Mouse (Mus musculus) cerebral cortex, adult 2 months (tissue): ENCODE measurements around the gene Hist1h2ao.

ENCODE experiments used
- WGBS: fragments of 180-500 bp; shearing (Covaris S2); methylation state at CpG from one replicate; pipeline ENCODE4 v1.1.7; 2018; 5-methylcytosine and 5-hydroxymethylcytosine counted together

Gene Hist1h2ao

DNA sequence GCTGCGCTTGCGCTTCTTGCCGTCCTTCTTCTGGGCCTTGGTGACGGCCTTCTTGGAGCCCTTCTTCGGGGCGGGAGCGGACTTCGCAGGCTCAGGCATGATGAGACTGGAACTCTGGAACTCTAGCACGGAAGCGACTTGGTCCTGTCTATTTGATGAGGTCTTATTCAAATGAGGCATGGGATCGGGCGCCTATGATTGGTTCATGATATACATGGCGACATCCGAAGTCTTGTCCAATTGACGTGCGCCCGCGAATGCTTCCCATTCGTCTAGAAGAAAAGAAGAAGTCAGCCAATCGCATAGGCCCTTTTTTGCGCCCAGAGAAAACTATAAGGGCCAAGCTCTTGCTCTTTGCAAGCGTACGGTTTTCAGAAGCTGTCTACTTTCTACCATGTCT lies at the start of gene Hist1h2ao, which contains the start of gene Hist1h2bq:
Gene Hist1h2ao, plus strand, starts transcription at position 393 of the 400 bp plus-strand sequence.
Gene Hist1h2bq, minus strand, starts transcription at position 125 of the 400 bp plus-strand sequence.
- no CpG with 5 or more reads among the region's 23 CpGs for WGBS

DNA sequence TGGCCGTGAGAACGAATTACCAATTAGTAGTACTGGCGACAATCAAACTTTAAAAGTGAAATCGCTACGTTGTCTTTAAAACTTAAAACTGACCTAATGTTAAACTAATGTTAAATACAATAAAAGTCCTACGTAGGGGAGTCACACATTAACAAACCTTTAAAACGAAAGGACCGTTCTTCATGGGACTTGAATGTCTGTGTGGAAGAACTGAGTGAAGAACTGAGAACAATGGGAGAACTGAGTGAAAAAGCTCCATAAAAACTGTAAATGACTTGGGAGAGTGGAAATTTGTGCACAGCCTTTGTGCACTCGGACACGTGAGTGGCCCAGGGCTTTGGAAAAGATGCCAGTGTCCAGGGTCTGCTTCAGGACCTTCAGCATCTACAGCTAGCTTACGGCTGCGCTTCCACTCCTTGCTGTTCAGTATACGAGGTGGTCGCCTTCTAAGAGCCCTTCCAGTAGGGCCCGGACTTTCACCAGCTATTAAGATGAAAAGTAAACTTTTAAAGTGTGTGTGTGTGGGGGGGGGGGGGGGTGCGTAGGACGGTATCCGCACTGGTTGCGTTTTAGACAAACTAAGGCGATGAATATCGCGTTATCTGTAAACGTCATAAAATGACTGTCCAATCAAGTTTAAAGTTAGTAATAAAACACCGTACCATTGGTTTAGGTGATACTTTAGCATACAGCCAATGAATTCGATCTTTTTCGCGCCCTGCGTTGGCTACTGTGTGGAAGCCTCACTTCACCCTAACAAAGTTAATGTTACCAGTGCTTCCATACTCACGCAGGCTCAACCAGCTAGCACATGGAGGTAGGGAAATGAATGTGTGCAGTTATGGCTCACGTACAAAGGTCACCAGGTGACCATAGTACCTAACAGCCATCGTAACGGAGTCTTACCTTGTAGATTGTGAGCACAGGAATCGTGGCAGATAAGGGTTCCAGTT lies 31.2 kb upstream of the Hist1h2ao start:
- WGBS, result 2% methylated on average over 33 of the region's 33 CpGs

DNA sequence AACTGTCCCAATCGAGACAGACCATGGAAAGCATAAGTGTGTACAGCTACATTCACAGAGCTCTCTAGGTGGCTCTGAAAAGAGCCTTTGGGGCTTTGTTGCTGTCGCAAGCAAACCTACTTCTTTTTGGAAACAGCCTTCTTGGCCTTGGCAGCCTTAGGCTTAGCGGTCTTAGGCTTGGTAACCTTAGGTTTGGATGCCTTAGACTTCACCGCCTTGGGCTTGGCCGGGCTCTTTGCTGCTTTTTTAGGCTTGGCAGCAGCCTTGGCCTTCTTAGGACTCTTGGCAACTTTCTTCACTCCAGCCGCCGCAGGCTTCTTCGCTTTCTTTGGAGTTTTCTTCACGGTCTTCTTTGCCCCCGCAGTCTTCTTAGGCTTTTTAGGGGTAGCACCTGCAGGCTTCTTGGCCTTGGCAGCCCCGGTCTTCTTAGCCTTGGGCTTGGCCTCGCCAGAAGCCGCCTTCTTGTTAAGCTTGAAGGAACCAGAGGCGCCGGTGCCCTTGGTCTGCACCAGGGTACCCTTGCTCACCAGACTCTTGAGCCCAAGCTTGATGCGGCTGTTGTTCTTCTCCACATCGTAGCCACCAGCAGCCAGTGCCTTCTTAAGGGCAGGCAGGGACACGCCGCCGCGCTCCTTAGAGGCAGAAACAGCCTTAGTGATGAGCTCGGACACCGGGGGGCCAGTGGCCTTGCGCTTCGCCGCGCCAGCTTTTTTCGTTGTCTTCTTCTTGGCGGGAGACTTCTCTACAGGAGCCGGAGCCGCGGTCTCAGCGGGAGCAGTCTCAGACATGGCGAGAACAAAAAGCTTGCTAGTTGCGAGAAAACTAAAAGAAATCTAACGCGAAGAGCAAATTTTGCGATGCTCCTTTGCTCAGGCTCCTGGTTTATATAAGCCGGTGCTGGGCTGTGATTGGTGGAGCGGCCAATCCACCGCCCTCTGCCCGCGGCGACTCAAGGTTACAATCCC lies 30.2 kb upstream of the Hist1h2ao start, which contains the start of gene Hist1h1b:
Gene Hist1h1b, minus strand, starts transcription at position 859 of the 965 bp plus-strand sequence.
- WGBS, result under 1% methylated on average over 44 of the region's 44 CpGs

DNA sequence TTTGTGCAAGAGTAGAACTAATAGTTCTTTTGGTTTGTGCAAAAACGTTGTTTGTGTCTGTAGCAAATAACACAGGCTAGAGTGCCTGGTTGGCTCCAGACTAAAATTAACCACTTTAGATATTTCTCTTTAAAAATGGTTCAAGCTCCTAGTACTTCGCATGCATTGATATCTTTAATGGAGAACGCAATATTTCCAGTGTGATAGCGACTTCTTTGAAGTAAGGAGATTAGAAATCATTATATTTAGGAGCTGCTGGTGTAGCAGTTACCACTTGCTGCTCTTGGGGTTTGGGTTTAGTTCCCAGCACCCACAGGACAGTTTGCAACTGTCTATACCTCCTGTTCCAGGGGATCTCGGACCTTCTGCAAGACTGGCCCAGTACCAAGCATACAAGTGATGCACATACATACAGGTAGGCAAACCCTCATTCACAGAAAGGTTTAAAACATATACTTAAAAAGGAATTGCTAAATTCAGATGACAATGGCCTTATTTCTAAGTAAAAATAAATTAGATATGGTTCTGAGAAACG lies 29.2 kb upstream of the Hist1h2ao start:
- WGBS, result 53% methylated on average over 6 of the region's 6 CpGs

DNA sequence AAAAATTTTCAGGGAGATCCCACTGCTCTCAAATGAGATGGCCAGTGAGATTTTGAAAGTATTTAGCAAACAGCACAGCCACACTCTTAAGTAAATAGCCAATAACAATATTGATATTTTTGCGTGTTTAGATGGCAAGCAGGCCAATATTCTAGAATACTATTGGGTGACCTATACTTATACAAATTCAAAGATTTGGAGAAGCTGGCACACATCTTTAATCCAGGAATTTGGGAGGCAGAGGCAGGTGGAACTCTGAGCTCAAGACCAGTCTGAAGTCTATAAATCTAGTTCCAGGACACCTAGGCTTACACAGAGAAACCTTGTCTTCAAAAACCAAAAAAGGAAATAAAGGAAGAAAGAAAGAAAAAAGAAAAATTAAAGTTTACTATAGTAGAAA lies 28.6 kb upstream of the Hist1h2ao start:
- 95% methylated on average over 1 of the region's 1 CpGs for WGBS

DNA sequence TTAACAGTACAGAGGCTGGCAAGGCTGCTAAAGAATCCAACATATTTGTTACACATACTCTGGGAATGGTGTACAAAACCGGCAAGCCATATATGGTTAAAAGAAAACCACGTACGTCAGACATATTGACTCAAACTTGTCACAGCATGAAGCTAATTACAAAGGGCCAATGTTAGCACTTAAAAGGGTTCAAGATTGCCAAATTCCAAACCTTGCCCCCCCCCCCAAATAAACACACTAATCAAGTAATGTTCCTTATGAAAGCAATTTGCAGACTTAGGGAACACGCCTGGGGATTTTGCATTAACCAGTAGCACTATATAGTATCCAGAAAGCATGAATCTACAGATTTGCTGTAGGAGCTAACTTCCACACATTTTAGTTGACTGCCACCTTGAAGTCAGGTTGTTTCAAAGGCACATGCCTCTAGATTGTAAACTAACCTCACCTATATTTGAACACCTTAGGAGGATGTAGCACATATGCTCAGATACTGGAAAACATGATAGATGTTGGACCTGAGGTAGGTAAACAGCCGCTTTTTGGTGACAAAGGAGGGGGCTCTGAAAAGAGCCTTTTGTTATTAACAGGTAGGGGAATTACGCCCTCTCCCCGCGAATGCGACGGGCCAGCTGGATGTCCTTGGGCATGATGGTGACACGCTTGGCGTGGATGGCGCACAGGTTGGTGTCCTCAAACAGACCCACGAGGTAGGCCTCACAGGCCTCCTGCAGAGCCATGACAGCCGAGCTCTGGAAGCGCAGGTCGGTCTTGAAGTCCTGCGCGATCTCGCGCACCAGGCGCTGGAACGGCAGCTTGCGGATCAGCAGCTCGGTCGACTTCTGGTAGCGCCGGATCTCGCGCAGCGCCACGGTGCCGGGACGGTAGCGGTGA lies 27.7 kb upstream of the Hist1h2ao start:
- 3% methylated on average over 17 of the region's 35 CpGs for WGBS

DNA sequence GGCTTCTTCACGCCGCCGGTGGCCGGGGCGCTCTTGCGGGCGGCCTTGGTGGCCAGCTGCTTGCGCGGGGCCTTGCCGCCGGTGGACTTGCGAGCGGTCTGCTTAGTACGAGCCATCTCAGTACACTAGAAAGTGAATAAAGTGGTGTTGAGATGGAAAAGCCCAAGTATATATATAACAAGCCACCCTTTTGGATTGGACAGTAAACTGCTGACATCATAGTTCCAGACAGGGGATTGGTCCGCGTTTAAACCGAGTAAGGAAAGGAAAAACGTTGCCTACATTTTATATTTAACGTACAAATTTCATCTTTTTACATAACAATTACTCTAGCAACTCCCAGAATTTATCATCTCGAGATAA lies 27.0 kb upstream of the Hist1h2ao start, which contains the start of gene Hist1h3i:
Gene Hist1h3i, minus strand, starts transcription at position 116 of the 363 bp plus-strand sequence.
- under 1% methylated on average over 15 of the region's 20 CpGs for WGBS

DNA sequence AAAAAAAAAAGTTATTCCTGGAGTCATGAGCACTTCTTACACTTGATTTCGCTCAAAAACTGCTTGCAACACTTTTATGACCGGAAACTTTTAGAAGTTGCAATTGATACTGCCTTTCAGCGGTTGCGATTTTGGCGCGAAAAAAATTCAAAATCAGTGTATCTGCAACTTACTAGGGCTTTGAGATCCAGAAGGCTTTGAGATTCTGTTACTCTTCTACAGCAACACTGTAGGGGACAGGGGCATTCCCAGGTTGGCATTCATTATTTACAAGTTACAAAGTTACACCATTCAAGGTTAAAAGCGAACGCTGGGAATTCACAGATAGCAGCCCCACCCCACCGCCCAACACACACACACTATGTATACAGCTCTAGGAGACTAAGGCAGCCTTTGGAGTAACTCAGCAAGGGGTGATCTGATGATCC lies 26.5 kb upstream of the Hist1h2ao start:
- WGBS, result 2% methylated on average over 9 of the region's 9 CpGs

DNA sequence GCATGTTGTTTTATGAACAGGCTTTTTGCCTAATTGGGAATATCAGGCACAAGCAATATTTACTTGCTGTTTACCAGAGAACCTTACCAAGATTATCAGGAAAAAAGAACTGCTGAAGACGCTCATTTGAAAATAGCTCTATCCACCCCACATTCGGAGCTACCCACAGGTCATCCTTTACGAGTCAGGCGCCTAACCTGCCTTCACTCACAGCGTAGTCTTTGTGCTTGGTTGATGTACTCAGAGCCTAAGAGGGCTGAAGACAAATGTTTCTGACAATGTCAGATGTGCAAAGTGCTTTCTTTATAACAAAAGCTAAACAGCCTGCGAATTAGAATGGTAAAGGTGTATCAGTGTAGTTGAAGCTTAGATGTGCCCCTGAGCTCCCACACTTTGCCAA lies 26.0 kb upstream of the Hist1h2ao start:
- 34% methylated on average over 6 of the region's 6 CpGs for WGBS

DNA sequence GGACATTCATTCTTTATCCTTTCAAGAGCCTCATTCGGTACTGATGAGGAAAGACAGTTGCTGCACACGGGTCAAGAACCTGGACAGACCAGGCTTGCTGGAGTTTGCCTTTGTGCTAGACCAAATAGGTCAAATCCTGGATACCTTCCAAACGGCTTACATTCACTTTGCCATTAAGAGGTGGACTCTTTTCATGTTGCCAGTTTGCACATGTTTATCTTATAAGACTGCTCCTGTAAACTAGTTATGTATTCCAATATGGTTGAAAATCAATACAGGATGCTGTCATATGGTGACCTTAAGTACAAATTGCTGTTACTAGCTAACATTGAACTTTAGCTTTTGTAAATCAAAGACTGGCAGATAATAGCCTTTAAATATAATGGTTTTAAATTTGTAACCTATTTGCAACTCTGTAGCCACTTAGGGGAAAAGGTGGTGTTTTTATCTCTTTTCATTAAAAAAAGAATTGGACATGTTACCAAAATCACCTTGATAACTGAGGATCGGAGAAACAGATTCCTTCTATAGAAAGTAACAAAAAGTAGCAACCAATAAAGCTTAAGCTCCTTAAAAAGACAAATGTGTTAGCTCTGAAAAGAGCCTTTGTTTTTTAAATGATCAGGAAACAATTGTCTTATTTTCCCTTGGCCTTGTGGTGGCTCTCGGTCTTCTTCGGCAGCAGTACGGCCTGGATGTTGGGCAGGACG lies 23.9 kb upstream of the Hist1h2ao start:
- WGBS, result 15% methylated on average over 8 of the region's 8 CpGs

DNA sequence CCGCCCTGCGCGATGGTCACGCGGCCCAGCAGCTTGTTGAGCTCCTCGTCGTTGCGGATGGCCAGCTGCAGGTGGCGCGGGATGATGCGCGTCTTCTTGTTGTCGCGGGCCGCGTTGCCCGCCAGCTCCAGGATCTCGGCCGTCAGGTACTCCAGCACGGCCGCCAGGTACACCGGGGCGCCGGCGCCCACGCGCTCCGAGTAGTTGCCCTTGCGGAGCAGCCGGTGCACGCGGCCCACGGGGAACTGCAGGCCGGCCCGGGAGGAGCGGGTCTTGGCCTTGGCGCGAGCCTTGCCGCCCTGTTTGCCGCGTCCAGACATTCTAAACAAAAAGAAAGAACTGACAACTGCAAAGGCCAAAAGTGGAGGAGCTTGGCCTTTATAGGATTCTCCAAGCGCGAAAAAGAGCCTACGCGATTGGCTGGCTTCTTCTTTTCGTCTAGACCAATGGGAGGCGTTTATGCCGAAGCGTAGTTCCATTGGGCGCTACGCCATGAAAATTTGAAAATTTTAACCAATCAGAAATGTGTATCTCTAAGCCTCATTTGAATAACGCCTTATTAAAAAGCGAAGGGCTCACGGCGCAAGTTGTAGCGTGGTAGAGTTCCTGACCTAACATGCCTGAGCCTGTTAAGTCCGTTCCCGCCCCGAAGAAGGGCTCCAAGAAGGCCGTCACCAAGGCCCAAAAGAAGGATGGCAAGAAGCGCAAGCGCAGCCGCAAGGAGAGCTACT lies 23.2 kb upstream of the Hist1h2ao start, which contains the start of the genes Hist1h2an and Hist1h2bp:
Gene Hist1h2an, minus strand, starts transcription at position 320 of the 731 bp plus-strand sequence.
Gene Hist1h2bp, plus strand, starts transcription at position 563 of the 731 bp plus-strand sequence.
- under 1% methylated on average over 43 of the region's 63 CpGs for WGBS

DNA sequence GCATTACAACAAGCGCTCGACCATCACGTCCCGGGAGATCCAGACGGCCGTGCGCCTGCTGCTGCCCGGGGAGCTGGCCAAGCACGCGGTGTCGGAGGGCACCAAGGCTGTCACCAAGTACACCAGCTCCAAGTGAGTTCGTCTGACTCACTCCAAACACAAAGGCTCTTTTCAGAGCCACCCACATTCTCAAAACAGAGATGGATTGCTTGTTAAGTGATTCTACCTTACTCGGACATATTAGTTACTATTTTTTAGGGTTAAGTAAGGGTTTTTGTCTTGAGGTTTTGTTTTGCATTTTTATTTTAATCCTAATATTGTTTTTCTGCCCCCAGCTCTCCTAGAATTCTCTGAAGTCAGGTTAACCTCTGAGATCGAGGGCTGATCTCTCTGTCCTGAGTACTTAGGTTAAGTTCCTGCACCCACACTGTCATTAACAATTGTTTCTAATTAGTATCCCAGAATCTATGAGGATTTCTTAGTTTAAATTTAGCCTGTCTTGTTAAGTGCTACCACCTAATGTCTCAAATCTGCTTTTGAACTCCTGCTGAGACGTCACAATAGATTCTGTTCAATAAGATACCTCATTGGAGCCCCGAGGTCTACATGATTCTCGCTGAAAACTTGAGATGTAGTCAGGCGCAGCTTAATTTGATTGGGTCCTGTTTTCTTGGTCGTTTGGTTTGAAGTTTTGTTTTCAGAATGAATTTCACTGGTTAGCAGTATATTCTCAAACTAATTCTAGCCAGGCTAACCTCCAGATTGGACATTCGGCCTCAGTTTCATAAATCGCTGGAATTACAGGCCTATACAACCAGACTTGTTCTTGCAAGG lies 22.3 kb upstream of the Hist1h2ao start:
- WGBS, result 29% methylated on average over 19 of the region's 21 CpGs

DNA sequence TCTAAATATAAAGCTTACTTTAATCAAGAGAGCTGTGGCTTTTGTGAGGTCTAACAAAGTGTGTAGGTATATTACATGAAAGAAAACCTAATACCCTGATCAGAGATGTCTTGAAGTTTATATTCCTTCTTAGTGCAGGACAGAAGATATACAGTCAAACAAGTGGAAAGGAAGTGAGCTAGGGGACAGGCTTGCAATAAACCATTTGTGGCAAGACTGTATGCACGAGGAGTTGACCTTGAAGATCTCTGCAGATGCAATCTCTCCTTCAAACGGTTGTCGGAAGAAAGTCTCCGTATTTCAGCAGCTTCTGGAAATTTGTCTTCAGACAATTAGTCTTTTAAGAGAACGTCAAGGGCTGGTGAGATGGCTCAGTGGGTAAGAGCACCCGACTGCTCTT lies 20.3 kb upstream of the Hist1h2ao start:
- WGBS, result 71% methylated on average over 6 of the region's 6 CpGs

DNA sequence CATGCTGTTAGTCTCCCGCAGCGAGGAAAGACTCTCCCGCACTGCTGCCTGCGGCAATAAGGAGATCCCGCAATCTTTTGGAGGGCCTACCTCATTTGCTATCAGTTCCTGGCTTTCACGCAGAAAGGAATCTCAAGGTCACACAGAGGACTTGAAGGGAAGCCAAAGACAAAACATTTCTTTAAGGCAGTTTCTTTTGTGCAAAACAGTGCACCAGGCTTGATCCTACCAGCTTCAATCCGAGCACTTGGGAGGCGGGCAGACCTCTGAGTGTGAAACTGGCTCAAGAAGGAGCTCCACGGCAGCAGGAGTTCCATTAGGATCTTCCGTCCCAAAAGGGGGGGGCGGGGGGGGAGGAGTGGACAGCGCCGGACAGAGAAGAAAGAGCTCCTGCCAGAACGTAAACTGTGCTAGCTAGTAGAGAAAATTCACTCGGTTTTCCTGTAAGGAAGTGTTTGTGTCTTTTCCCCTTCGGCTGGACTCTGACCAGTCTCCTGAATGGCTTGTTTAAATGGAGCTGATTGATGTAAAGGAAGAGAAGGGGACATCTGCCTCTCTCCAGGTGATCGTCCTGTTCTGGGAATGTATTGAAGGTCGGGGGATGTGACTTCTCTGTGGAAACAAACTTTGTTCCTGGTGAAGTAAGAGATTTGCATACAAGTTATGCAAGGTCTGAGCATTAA lies 19.5 kb upstream of the Hist1h2ao start:
- WGBS, result 15% methylated on average over 17 of the region's 18 CpGs

DNA sequence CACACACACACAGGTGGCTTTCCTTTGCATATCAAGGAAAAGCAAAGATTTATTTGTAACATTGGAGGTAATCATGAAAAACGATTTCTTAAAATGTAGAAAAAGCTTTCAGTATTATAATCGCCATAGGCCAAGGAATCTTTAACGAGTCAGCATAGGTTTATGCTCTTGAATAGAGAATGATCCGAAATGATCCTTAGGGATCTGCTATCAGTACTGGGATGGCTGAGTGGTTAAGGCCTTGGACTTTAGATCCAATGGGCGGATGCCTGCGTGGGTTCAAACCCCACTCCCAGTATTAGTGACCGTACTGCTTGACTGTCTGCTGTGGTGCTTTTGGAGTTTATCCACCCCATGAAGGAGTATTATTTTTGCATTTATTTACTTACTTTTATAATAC lies 14.7 kb upstream of the Hist1h2ao start:
- WGBS, result 93% methylated on average over 7 of the region's 7 CpGs

DNA sequence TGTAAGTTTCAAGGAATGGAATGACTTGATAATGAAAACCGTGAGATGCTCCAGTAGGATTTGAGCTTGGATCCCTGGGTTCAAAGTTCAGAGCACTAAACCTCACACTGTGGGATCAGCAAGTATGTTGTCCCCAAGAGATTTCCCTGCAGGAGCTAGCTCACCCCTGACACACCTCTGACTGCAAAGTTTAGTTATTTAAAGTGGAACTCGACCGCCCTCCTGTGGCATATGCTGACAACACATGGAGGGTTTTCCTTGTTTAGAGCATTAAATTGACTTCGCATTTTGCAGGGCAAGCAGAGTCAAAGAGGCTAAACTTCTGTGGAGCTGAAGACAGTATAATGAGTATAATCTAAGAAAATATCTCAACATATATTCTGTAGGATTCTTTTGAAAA lies 7.2 kb upstream of the Hist1h2ao start:
- no CpG with 5 or more reads among the region's 4 CpGs for WGBS

DNA sequence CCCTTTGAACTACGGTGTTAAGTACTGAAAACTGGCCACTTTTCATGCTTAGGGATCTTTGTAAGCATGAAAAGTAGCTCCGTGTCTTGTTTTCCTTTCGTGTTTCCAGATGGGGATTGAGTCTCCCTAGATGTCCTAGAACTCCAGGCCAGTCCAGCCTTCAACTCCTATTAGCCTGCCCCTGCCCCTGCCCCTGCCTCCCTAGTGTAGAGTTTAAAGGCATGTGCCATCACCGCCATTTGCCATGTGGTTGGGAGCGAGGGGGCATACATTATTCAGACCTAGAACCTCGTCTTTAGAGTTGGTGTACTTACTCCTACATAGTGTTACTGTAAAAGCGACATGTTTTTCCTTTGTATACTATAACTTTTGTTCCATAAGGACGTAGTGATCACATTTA lies 809 bp downstream of the Hist1h2ao start:
- no CpG with 5 or more reads among the region's 8 CpGs for WGBS

DNA sequence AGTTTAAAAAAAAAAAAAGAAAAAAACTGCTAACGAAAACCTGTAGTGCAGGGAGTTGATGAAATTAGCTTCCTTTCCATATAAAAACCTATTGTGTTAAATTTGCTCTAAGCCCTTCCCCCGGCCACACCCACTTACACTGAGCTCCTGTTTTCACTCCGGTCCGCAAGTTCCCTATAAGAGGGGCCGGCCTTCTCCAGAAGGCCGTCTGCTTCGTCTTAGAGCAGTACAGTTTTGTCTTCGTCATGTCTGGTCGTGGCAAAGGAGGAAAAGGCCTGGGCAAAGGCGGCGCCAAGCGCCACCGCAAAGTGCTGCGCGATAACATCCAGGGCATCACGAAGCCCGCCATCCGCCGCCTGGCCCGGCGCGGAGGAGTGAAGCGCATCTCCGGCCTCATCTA lies 1.3 kb downstream of the Hist1h2ao start, which contains the start of gene Hist1h4m:
Gene Hist1h4m, plus strand, starts transcription at position 208 of the 400 bp plus-strand sequence.
- no CpG with 5 or more reads among the region's 24 CpGs for WGBS
